Mouse (Mus musculus) spleen, adult 12 weeks (tissue): ENCODE data around the gene Chd9.

ENCODE experiments used
- DNase-seq: peaks from one replicate; pipeline ENCODE4 v3.0.0; 2022; ENCODE audit warnings: low spot score

Gene Chd9

GRCm38 (mm10) chr8:90828181-90828986 is at the start of gene Chd9:
Chd9 (plus strand) TSS chr8:90828352.
- DNase-seq, result peak; percentile 84

- no peak for DNase-seq
Observed at GRCm38 (mm10) chr8:90791616-90792015, 36.5 kb upstream of the Chd9 start.

DNA sequence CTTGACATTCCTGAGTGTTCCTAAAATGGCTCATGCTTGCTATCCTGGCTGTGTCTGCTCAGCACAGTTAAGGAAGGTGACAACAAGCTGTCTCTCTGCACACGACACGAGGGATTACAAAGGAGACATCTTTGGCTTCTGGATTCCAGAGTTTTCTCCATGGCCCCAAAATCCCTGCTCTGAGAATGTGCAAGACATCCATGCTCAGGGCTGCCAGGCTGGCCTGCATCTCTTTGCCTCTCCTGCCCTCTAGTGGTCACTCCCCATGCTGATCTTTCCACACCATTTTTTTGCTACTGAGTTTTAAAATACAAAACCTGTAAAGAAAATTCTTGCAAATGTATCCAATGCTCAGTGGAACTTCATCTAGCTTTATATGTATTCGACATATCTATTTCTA is 34.4 kb upstream of the Chd9 start:
- DNase-seq, result peak; percentile 19

- peak; percentile 32 for DNase-seq
Observed at GRCm38 (mm10) chr8:90794990-90795861, 32.9 kb upstream of the Chd9 start.

DNA sequence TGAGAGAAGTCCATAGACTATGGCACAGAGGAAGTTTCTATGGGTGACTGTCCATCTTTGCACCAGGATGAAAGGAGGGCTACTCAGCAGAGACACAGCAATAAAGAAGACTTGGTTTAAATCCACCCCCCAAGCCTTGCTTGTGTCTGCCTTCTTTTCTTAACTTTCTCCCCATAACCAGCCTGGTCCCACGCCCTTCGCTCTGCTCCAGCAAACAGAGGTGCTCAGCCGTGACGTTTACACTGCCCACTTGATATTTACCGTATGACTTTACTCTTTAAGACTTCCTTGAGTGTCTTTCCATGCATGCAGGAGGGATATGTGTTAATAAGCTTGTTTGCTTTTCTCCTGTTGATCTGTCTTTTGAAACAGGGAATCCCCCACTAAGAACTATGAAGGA is 28.7 kb upstream of the Chd9 start:
- no peak for DNase-seq

- DNase-seq, result no peak
Observed at GRCm38 (mm10) chr8:90813602-90814320, 14.4 kb upstream of the Chd9 start.

- no peak for DNase-seq
Observed at GRCm38 (mm10) chr8:90816061-90816882, 11.9 kb upstream of the Chd9 start.

DNA sequence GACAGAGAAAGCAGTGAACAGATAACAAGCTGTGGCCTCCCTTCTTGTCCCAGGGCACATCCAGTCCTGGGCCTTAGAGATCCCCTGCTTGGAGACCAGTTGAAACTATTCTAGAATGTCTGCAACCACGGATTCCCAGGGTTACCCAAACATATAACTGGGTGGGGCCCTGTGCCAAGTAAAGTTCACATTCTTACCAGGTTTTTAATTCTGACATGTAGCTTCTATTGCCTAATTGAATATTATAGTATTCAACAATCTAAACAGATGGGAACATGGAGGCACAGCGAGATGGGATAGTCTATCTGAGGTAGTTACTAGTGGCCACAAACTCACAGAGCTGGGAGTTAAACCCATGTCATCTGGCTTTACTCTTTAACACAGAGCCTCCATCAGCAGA is 10.9 kb upstream of the Chd9 start, which contains the start of gene Gm19935:
Gm19935 (minus strand) TSS at position 101 of the 400 bp plus-strand sequence.
- DNase-seq, result no peak

DNA sequence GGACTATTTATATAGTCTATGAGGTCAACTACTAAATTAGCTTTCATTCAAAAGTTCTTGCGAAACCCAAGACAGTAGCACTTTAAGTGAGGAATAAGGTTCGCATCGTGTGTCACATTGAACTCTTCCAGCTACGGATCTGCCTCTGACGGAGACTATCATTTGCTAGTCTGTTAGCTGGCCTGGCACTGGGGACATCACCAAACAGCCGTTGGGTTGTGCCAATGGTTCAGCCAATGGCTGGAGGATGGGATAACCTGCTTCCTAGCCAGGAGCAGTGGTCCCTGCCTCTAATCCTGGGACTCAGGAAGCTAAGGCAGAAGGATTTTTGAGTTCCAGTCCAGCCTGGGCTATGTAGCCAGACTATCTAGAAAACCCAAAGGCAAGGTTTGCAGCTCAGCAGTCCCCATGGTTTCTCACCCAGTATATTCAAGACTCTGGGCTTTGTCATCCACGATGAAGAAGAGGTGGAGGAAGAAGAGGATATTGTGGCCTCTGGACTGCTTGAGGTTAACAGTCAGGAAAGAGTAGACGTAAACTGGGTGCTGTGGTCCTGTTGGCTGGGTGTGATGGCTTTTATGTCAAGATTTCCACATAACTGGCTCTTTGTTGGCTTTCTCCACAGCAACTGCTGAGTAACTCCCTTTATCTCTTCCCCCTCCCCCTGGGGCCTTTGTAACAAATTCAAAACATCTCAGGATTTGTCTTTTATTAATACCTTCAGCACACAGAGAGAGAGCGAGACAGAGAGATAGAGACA is 8.4 kb upstream of the Chd9 start:
- DNase-seq, result no peak

- DNase-seq, result no peak
Observed at GRCm38 (mm10) chr8:90820321-90820696, 7.8 kb upstream of the Chd9 start.

DNA sequence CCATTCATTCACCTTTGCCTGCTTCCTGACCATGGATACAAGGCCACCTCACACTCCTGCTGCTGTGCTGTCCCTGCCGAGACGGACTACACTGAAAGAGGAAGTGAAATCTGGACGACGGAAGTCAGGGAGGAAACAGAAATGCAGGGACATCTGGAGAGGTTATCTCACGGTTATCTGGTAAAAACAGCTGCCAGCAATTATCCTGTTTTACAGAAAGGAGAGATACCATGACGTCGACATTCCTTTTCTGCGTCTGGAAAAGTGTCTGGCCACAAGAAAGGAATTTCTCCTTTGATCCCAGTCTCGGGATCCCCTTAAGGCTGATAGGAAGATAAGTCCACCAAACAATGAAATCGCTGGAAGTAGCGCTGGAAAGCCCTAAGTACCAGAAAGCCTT is 5.7 kb upstream of the Chd9 start:
- DNase-seq, result no peak

- no peak for DNase-seq
Observed at GRCm38 (mm10) chr8:90825459-90825871, 2.7 kb upstream of the Chd9 start.

- DNase-seq, result no peak
Observed at GRCm38 (mm10) chr8:90828987-90829740, 1.0 kb downstream of the Chd9 start.

DNA sequence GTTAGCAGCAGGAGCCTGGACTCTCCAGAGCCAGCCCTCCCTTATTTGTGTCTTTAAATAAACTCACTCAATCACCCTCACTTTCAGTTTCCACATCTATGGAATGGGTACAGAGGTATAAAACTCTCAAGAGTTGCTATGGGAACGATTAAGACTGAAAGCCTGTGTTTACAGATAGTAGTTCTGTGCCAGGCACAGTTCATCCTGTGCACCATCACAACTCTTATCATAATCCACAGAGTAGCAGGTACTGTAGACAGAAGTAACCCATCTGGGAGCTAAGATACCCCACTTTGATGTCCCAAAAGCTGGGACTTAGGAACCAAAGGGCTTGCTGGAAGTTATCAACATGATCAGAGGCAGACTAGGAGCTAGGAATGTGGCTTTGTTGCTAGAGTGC is 1.7 kb downstream of the Chd9 start:
- DNase-seq, result no peak

GRCm38 (mm10) chr8:90830980-90831379 is 2.8 kb downstream of the Chd9 start:
- DNase-seq, result no peak

GRCm38 (mm10) chr8:90832576-90833289 is 4.6 kb downstream of the Chd9 start:
- no peak for DNase-seq

DNA sequence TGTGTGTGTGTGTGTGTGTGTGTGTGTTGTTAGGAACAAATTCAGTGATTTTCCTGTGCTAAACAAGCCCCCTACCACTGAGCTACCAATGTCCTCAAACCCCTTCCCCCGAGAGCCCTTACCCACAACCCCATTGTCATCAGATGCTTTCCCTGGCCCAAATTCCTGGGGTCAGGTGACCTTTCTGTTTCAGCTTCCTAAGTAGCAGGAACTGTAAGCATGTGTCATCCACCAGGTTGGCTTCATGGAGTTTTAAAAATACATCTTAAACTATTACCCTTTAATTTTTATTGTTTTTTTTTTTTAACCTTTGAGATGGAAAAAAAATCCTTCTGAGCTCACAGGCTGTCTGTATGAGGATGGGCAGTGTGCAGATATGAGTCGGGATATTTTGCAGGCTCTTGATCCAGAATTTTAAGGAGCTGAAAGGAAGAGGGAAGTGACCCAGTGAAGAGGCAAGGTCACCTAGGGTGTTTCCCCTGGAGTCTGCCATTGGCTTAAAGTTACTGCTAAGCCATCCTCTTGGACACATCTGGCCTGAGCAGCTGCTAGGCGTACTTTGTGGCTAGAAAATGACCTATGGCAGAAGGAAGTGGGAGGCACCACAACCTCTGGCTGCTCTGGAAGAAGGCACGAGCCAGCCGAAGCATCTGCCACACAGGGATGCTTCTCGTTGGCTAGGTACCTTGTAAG is 5.6 kb downstream of the Chd9 start:
- DNase-seq, result no peak

DNA sequence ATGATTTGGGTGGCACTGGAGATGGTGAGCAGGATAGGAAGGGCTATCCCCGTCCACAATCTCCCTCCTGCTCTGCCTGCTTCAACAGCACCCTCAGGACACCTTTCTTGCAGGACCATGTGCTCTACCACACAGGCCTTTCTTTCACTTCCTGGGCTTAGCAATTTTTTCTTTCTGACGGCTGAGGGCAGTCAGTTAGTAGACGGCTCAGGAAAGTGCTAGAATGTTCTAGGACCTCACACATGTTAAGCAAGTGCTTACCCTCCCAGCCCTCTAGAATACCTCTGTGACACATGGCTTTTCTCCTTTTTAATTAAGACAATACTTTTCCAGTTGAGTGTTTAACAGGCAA is 6.1 kb downstream of the Chd9 start:
- DNase-seq, result no peak

- DNase-seq, result no peak
Observed at GRCm38 (mm10) chr8:90837440-90837839, 9.3 kb downstream of the Chd9 start.
